Comparison of ENCODE assay signal across 24 mouse cellular contexts in genomic region chr1:52524663-52525062, GRCm38 (mm10). TPM values are rescaled to one million over a fixed set of nuclear protein-coding genes. Genes with fewer than 3 reads are reported as not detected.
A peak's percentile ranks its signal among the peaks of the same experiment; 100 is the strongest.
DNase-seq lines count a peak whose midpoint lies in the region; ATAC-seq and TF ChIP-seq lines count a peak whose summit lies in the region.
"Had no signal": no experiment of that assay in that cellular context is flagged by ENCODE, and none has a peak within 500 bp of the region (broad histone marks: within the 10 kb centered on the region; RNA-seq: fewer than 3 reads in every experiment).

No protein-coding gene starts in this region.

- WGBS in forebrain, embryonic 14.5 days: 67% methylated on average over 5 of the region's 5 CpGs
- WGBS in forebrain, embryonic 12.5 days: 72% methylated on average over 5 of the region's 5 CpGs
- WGBS in forebrain, embryonic 15.5 days: 61% methylated on average over 5 of the region's 5 CpGs

- H3K27ac ChIP-seq in forebrain, embryonic 14.5 days (ENCODE audit: low read depth, low read length): no peak overlapping the region
- no peak overlapping the region for H3K27ac ChIP-seq in forebrain, embryonic 12.5 days
- H3K27ac ChIP-seq in layer of hippocampus, adult 2 months: peak overlapping the region; percentile 57; the same call in 1 of the 2 replicates
- peak overlapping the region; percentile 84; the same call in 1 of the 2 replicates for H3K27ac ChIP-seq in forebrain, embryonic 15.5 days (replicated peaks)
- H3K27ac ChIP-seq: heart, adult 2 months; hindbrain, embryonic 14.5 days; hindbrain, postnatal 0 days had no signal

- no peak overlapping the region for H3K9ac ChIP-seq in forebrain, embryonic 14.5 days (ENCODE audit: low read length)
- no peak overlapping the region for H3K9ac ChIP-seq in forebrain, embryonic 12.5 days
- H3K9ac ChIP-seq in forebrain, embryonic 15.5 days (replicated peaks): no peak overlapping the region
- H3K9ac ChIP-seq: hindbrain, embryonic 14.5 days had no signal

- no peak overlapping the region for H3K4me3 ChIP-seq in forebrain, embryonic 14.5 days (ENCODE audit: low read depth, low read length)
- no peak overlapping the region for H3K4me3 ChIP-seq in forebrain, embryonic 12.5 days (replicated peaks)
- H3K4me3 ChIP-seq in layer of hippocampus, adult 2 months: no peak overlapping the region
- H3K4me3 ChIP-seq in forebrain, embryonic 15.5 days: no peak overlapping the region
- H3K4me3 ChIP-seq: heart, adult 2 months had no signal

- ATAC-seq in forebrain, embryonic 14.5 days: no peak
- no peak for ATAC-seq in forebrain, embryonic 12.5 days (ENCODE audit: low FRiP score)
- ATAC-seq in forebrain, embryonic 15.5 days (replicated peaks): no peak
- ATAC-seq: activated CD4-positive, CD25-positive, alpha-beta regulatory T cell, adult 4 months; inflammation-experienced regulatory T-cells, adult 6 months; intestine, embryonic 16.5 days; Patski had no signal

- H3K27me3 ChIP-seq in forebrain, embryonic 14.5 days (replicated peaks; ENCODE audit: control insufficient read depth, insufficient read depth, low read length): no peaks in the 10 kb centered on the region
- no peaks in the 10 kb centered on the region for H3K27me3 ChIP-seq in forebrain, embryonic 12.5 days
- no peaks in the 10 kb centered on the region for H3K27me3 ChIP-seq in forebrain, embryonic 15.5 days
- H3K27me3 ChIP-seq: Patski had no signal

- no peaks in the 10 kb centered on the region for H3K36me3 ChIP-seq in forebrain, embryonic 14.5 days (ENCODE audit: control insufficient read depth, insufficient read depth, low read length)
- no peaks in the 10 kb centered on the region for H3K36me3 ChIP-seq in forebrain, embryonic 12.5 days (replicated peaks)
- no peaks in the 10 kb centered on the region for H3K36me3 ChIP-seq in forebrain, embryonic 15.5 days
- H3K36me3 ChIP-seq: G1E had no signal

- no peaks in the 10 kb centered on the region for H3K9me3 ChIP-seq in forebrain, embryonic 14.5 days (replicated peaks; ENCODE audit: control insufficient read depth, low read length)
- H3K9me3 ChIP-seq in forebrain, embryonic 12.5 days: no peaks in the 10 kb centered on the region
- no peaks in the 10 kb centered on the region for H3K9me3 ChIP-seq in forebrain, embryonic 15.5 days
- H3K9me3 ChIP-seq: G1E had no signal

- H3K4me1 ChIP-seq in forebrain, embryonic 14.5 days (ENCODE audit: control insufficient read depth, insufficient read depth, low read length): peaks cover 5% of the 10 kb centered on the region; the same call in 1 of the 2 replicates
- H3K4me1 ChIP-seq in forebrain, embryonic 12.5 days: no peaks in the 10 kb centered on the region
- peaks cover 26% of the 10 kb centered on the region for H3K4me1 ChIP-seq in forebrain, embryonic 15.5 days

- intact Hi-C loops in left cerebral cortex, postnatal 14 days (cut with DNase I): loop anchor here (10.0 kb wide), 1 partner anchor 70 kb away; no protein-coding TSS in a partner anchor

- no peak overlapping the region for H3K4me2 ChIP-seq in forebrain, embryonic 14.5 days (ENCODE audit: low read length)
- no peak overlapping the region for H3K4me2 ChIP-seq in forebrain, embryonic 12.5 days
- H3K4me2 ChIP-seq in forebrain, embryonic 15.5 days (replicated peaks): no peak overlapping the region
- H3K4me2 ChIP-seq: heart, embryonic 11.5 days; hindbrain, embryonic 14.5 days had no signal

- peak; percentile 2 for DNase-seq in forebrain, embryonic 14.5 days (ENCODE audit: low spot score)
- DNase-seq in layer of hippocampus, adult 2 months (ENCODE audit: low spot score in 2 of 2): no peak
- DNase-seq in layer of hippocampus, adult 9-11 months: no peak
- DNase-seq in R1 (ENCODE audit: low read depth, low spot score): peak; percentile 48
- no peak for DNase-seq in right cerebral cortex, postnatal 14 days
- DNase-seq in left cerebral cortex, postnatal 14 days (ENCODE audit: low spot score in 2 of 2): no peak
- DNase-seq: adrenal gland, adult 8-10 months; adrenal gland, postnatal 25 days; cerebellum, adult 11-12 months; cerebellum, adult 8-10 months; gastrocnemius, postnatal 25 days; heart, adult 2 months; heart, postnatal 36 days; kidney, adult 18-20 months had no signal

- no peak for TF ChIP-seq CTCF in layer of hippocampus, adult 2 months (conservative IDR thresholded peaks at IDR 0.05)

RNA-seq across cellular contexts. Expression of gene Nab1, which starts 24.2 kb away (rescaled TPM):
- polyA plus RNA-seq in forebrain, embryonic 14.5 days (2014; fragmentation: Nextera tagmentation; extraction: Ambion mirVana): 6.1 and 8.5 TPM in 2 replicates
- polyA plus RNA-seq in forebrain, embryonic 12.5 days (2016; fragmentation: Nextera tagmentation; extraction: Ambion mirVana): 6.6 and 10.1 TPM in 2 replicates
- total RNA-seq in layer of hippocampus, adult 2 months (2021): 10 to 100 TPM; 31.0 to 32.2 TPM
- 14.6 and 16.6 TPM in 2 replicates for polyA plus RNA-seq in forebrain, embryonic 15.5 days (2015; fragmentation: Nextera tagmentation; extraction: Ambion mirVana)
- total RNA-seq in left cerebral cortex, postnatal 14 days (2021): 10 to 100 TPM; 25.1 to 26.4 TPM

Comparison
In these comparisons a context has a peak if more than half of its experiments do, and no peak if none do; other contexts are left out.
1. H3K27ac ChIP-seq: peak in layer of hippocampus, adult 2 months (single experiment) and forebrain, embryonic 15.5 days (single experiment); none in forebrain, embryonic 14.5 days (single experiment) and forebrain, embryonic 12.5 days (single experiment).
2. DNase-seq: peak in forebrain, embryonic 14.5 days (single experiment) and R1 (single experiment); none in layer of hippocampus, adult 2 months (0 of 2), layer of hippocampus, adult 9-11 months (single experiment), right cerebral cortex, postnatal 14 days (single experiment) and left cerebral cortex, postnatal 14 days (0 of 2).